Mouse (Mus musculus): ENCODE measurements around the gene Plpp7. TPM values are rescaled to one million over a fixed set of nuclear protein-coding genes. Genes with fewer than 3 reads are reported as not detected.

The Plpp7 gene
- polyA plus RNA-seq, 1 experiment from 2014 or later = 10.3 TPM

DNA sequence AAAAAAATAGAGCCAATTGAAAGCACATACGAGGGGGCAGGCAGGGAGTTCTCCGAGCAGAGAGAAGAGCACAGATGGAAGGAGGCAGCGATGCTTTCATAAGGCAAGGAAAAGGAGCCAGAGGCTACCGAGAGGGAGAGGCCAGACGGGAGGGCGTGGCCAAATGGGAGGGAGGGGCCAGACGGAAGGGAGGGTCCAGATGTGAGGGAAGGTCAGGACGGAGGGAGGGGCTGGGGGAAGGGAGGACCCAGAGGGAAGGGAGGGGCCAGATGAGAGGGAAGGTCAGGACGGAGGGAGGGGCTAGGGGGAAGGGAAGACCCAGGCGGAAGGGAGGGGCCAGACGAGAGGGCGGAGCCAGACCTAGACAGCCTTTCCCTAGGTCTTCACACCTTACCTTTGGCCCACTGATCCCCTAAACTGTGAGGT, 37.3 kb downstream of the Plpp7 start:
- Histone ChIP-seq H3K9ac (no peak overlapping the region), H3K4me1 (peaks cover 6% of the 10 kb centered on the region; the same call in 1 of the 2 replicates), H3K9me3 (replicated peaks) (no peaks in the 10 kb centered on the region), H3K27me3 (no peaks in the 10 kb centered on the region), H3K36me3 (ENCODE audit: poor library complexity, severe bottlenecking) (no peaks in the 10 kb centered on the region), H3K4me2 (peak overlapping the region; percentile 3; the same call in 1 of the 2 replicates), H3K4me3 (no peak overlapping the region), H3K27ac (0 out of 2 replicates have a peak overlapping the region, but pooled peaks have one; percentile 3)
- no peak for ATAC-seq
- 6% methylated on average over 11 of the region's 12 CpGs for WGBS

DNA sequence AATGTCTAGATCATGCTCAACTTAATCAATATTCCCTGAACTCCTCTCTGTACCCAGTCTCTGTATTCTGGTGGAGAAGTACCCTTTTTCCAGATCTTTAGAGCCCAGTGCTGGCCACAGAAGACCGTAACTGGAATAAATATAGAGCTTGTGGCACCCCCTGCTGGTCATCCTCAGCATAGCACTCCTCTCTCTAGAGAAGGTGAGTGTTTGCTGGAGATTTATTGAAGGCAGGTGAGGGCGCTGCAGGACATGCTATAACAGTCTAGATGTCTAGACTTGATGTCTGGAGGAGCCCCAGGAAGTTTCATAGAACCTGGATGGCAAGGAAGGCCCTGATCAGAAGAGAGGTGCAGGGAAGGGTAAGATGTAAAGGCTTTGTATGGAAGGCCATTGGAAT, 38.7 kb downstream of the Plpp7 start:
- Histone ChIP-seq H3K4me3 (no peak overlapping the region), H3K9ac (no peak overlapping the region), H3K36me3 (ENCODE audit: poor library complexity, severe bottlenecking) (no peaks in the 10 kb centered on the region), H3K4me1 (peaks cover 6% of the 10 kb centered on the region; the same call in 1 of the 2 replicates), H3K27me3 (no peaks in the 10 kb centered on the region), H3K9me3 (replicated peaks) (no peaks in the 10 kb centered on the region), H3K4me2 (no peak overlapping the region), H3K27ac (no peak overlapping the region)
- 1% methylated on average over 2 of the region's 2 CpGs for WGBS
- no peak for ATAC-seq

DNA sequence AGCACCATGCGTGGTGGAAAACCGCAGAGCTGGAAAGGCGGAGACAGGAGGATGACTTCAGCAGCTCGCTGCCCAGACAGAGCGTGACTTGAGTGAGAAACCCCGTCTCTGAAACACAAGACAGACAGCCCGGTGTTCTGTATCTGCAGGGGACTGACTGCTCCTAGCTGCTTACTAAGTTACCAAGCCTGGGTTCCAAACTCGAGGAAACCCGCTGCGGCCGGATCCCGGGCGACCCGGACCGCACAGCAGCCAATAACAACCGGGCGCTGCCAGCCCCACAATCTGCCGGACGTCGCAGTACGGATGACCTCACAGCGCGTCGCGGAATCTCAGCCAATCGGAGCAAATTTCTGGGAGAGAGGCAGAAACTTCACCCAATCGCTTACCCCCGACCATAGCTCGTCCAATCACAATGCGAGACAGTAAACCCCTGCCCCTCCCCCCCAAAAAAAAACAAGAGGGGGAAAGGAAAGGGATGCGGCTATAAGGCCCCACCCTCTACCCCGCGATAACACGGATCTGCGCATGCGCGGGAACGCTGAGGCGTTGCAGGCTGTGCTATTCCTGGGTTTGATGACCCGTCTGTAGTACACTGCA, 42.4 kb downstream of the Plpp7 start:
- Histone ChIP-seq H3K9ac (peak overlapping the region; percentile 78), H3K4me2 (peak overlapping the region; percentile 86), H3K27ac (peak overlapping the region; percentile 82), H3K27me3 (no peaks in the 10 kb centered on the region), H3K4me1 (peaks cover 6% of the 10 kb centered on the region; the same call in 1 of the 2 replicates), H3K9me3 (replicated peaks) (no peaks in the 10 kb centered on the region), H3K4me3 (peak overlapping the region; percentile 66), H3K36me3 (ENCODE audit: poor library complexity, severe bottlenecking) (no peaks in the 10 kb centered on the region)
- ATAC-seq = peak; percentile 96
- under 1% methylated on average over 40 of the region's 40 CpGs for WGBS

GRCm38 (mm10) chr2:32139377-32139776, 44.0 kb downstream of the Plpp7 start:
- H3K4me2 ChIP-seq = no peak overlapping the region
- no peak for ATAC-seq
- H3K27ac ChIP-seq = no peak overlapping the region
- 81% methylated on average over 5 of the region's 5 CpGs for WGBS
- no peaks in the 10 kb centered on the region for H3K27me3 ChIP-seq
- no peak overlapping the region for H3K9ac ChIP-seq
- H3K9me3 ChIP-seq (replicated peaks) = no peaks in the 10 kb centered on the region
- no peaks in the 10 kb centered on the region for H3K36me3 ChIP-seq (ENCODE audit: poor library complexity, severe bottlenecking)
- peaks cover 6% of the 10 kb centered on the region; the same call in 1 of the 2 replicates for H3K4me1 ChIP-seq
- no peak overlapping the region for H3K4me3 ChIP-seq

DNA sequence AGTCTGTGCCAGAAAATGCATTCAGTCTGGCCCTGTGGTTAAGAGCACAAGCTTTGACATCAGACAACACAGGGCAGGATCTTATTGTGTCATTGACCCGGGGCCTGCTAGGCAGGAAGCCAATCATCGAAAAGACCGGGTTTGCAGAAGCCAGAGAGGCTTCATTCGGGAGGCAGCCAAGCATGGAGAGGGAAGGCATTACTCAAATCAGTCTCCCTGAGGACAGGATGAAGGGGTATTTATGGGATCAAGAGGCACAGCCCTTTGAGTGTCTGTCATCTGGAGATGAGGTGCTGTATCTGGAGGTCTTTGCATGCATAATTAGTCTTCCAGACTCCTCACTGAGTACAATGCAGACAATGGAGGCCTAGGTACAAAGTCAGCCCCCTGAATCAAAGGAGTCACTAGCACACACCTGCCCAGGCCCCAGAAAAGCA, 45.2 kb downstream of the Plpp7 start:
- Histone ChIP-seq H3K27ac (no peak overlapping the region), H3K4me3 (no peak overlapping the region), H3K27me3 (no peaks in the 10 kb centered on the region), H3K9ac (no peak overlapping the region), H3K9me3 (replicated peaks) (no peaks in the 10 kb centered on the region), H3K4me1 (peaks cover 6% of the 10 kb centered on the region; the same call in 1 of the 2 replicates), H3K36me3 (ENCODE audit: poor library complexity, severe bottlenecking) (no peaks in the 10 kb centered on the region), H3K4me2 (no peak overlapping the region)
- no peak for ATAC-seq
- 31% methylated on average over 4 of the region's 4 CpGs for WGBS

DNA sequence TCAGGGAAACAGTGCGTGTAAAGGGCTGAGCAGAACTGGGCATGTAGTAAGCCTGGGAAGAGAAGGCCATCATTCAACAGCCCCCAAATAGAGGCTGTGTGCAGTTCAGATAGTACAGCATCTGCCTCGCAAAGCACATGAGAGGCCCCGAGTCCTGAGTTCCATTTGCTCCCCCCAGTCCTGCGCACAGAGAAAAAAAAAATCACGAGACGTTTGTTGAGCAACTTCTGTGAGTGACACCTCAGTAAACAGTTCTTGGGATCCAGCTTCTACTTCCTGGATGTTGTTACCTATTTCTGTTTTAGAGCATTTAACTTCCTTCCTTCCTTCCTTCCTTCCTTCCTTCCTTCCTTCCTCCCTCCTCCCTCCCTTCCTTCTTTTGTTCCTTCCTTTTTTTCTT, 46.3 kb downstream of the Plpp7 start:
- WGBS = 88% methylated on average over 6 of the region's 6 CpGs
- Histone ChIP-seq H3K36me3 (ENCODE audit: poor library complexity, severe bottlenecking) (no peaks in the 10 kb centered on the region), H3K4me2 (no peak overlapping the region), H3K4me1 (peaks cover 6% of the 10 kb centered on the region; the same call in 1 of the 2 replicates), H3K27ac (no peak overlapping the region), H3K27me3 (no peaks in the 10 kb centered on the region), H3K4me3 (no peak overlapping the region), H3K9me3 (replicated peaks) (no peaks in the 10 kb centered on the region), H3K9ac (no peak overlapping the region)
- no peak for ATAC-seq

GRCm38 (mm10) chr2:32142368-32142767, 47.0 kb downstream of the Plpp7 start:
- Histone ChIP-seq H3K9ac (no peak overlapping the region), H3K27me3 (no peaks in the 10 kb centered on the region), H3K36me3 (ENCODE audit: poor library complexity, severe bottlenecking) (no peaks in the 10 kb centered on the region), H3K4me3 (no peak overlapping the region), H3K4me1 (peaks cover 1% of the 10 kb centered on the region; the same call in 1 of the 2 replicates), H3K4me2 (no peak overlapping the region), H3K9me3 (replicated peaks) (no peaks in the 10 kb centered on the region), H3K27ac (no peak overlapping the region)
- WGBS = 65% methylated on average over 6 of the region's 6 CpGs
- no peak for ATAC-seq

GRCm38 (mm10) chr2:32144633-32145032, 49.3 kb downstream of the Plpp7 start:
- Histone ChIP-seq H3K36me3 (ENCODE audit: poor library complexity, severe bottlenecking) (no peaks in the 10 kb centered on the region), H3K4me3 (no peak overlapping the region), H3K4me1 (no peaks in the 10 kb centered on the region), H3K27ac (no peak overlapping the region), H3K9ac (no peak overlapping the region), H3K27me3 (no peaks in the 10 kb centered on the region), H3K4me2 (no peak overlapping the region), H3K9me3 (replicated peaks) (no peaks in the 10 kb centered on the region)
- 87% methylated on average over 5 of the region's 5 CpGs for WGBS
- ATAC-seq = no peak

DNA sequence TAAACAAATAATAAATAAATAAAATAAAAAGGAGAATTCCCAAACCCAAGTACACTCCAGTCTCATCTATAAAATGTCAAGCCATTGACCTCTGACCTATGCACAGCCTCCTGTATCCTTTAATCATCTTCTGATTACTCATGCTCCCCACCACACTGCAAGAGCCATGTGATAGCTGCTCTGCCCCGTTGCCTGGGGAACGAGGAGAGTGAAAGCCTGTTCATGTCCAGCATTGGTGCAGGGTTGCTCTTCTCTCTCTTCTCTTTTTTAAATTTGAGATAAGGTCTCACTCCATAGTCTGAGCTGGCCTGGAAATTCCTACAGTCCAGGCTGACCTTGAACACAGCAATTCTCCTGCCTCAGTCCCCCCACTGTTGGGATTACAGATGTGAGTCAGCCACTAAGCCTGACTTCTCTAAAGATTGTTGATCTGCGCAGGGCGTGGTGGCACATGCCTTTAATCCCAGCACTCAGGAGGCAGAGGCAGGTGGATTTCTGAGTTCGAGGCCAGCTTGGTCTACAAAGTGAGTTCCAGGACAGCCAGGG, 51.4 kb downstream of the Plpp7 start:
- H3K27me3 ChIP-seq = no peaks in the 10 kb centered on the region
- no peaks in the 10 kb centered on the region for H3K9me3 ChIP-seq (replicated peaks)
- H3K9ac ChIP-seq = no peak overlapping the region
- peaks cover 6% of the 10 kb centered on the region; the same call in 1 of the 2 replicates for H3K4me1 ChIP-seq
- H3K4me2 ChIP-seq = no peak overlapping the region
- no peak overlapping the region for H3K4me3 ChIP-seq
- 84% methylated on average over 5 of the region's 5 CpGs for WGBS
- no peak for ATAC-seq
- no peaks in the 10 kb centered on the region for H3K36me3 ChIP-seq (ENCODE audit: poor library complexity, severe bottlenecking)
- no peak overlapping the region for H3K27ac ChIP-seq

DNA sequence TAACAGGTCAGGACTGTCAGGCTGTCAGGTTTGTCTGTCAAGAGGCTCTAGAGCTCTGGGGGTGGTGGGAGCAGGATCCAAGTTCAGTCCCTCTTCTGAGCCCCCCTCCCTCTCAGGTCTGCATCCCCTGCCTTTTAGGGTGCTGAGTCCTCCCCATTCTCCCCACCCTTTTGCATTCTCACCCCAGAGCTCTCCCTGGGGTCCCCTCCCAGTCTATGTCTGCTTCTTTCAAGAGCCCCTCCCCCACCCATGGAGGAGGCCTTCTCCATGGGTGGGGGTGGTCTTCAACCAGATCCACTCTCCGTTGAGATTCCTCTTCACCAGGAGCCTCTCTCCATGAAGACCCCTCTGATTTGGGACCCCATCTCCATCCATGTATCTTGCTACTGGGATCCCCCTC, 54.8 kb downstream of the Plpp7 start:
- Histone ChIP-seq H3K9ac (peak overlapping the region; percentile 100), H3K4me2 (peak overlapping the region; percentile 97), H3K27me3 (no peaks in the 10 kb centered on the region), H3K9me3 (replicated peaks) (no peaks in the 10 kb centered on the region), H3K4me3 (peak overlapping the region; percentile 89), H3K27ac (peak overlapping the region; percentile 100), H3K4me1 (peaks cover 37% of the 10 kb centered on the region), H3K36me3 (ENCODE audit: poor library complexity, severe bottlenecking) (no peaks in the 10 kb centered on the region)
- WGBS = 32% methylated on average over 1 of the region's 1 CpGs
- ATAC-seq = no peak

DNA sequence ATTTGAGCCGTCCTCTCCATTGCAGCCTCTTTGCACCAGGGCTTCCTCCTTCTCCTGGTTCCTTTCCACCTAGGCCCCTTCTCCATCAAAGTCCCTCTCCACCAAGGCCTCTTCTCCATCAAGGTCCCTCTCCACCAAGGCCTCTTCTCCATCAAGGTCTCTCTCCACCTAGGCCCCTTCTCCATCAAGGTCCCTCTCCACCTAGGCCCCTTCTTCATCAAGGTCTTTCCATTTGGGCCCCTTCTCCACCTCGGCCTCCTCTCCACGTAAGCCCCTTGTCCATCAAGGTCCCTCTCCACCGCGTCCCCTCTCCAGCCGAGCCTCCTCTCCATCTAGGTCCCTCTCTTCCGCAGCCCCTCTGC, 55.2 kb downstream of the Plpp7 start:
- H3K27me3 ChIP-seq = no peaks in the 10 kb centered on the region
- 7% methylated on average over 7 of the region's 7 CpGs for WGBS
- peak overlapping the region; percentile 89 for H3K4me3 ChIP-seq
- no peaks in the 10 kb centered on the region for H3K9me3 ChIP-seq (replicated peaks)
- H3K27ac ChIP-seq = peak overlapping the region; percentile 100
- ATAC-seq = peak; percentile 79
- peaks cover 41% of the 10 kb centered on the region for H3K4me1 ChIP-seq
- peak overlapping the region; percentile 100 for H3K9ac ChIP-seq
- no peaks in the 10 kb centered on the region for H3K36me3 ChIP-seq (ENCODE audit: poor library complexity, severe bottlenecking)
- H3K4me2 ChIP-seq = peak overlapping the region; percentile 97

- peaks cover 46% of the 10 kb centered on the region for H3K4me1 ChIP-seq
- H3K9ac ChIP-seq = peak within 1 kb of the TSS; percentile 100
- peak; percentile 66 for ATAC-seq
- H3K4me2 ChIP-seq = peak within 1 kb of the TSS; percentile 97
- under 1% methylated on average over 37 of the region's 117 CpGs for WGBS
- H3K27me3 ChIP-seq = no peaks in the 10 kb centered on the region
- peak within 1 kb of the TSS; percentile 89 for H3K4me3 ChIP-seq
- H3K9me3 ChIP-seq (replicated peaks) = no peaks in the 10 kb centered on the region
- no peaks in the 10 kb centered on the region for H3K36me3 ChIP-seq (ENCODE audit: poor library complexity, severe bottlenecking)
- H3K27ac ChIP-seq = peak within 1 kb of the TSS; percentile 100
These were observed 55.8 kb downstream of the Plpp7 start, which contains the start of gene Prrc2b for GRCm38 (mm10) chr2:32150924-32151659. Gene Prrc2b, plus strand, starts transcription at chr2:32151082.

All from forebrain, embryonic 13.5 days (tissue).